Mouse (Mus musculus) G1E-ER4 (cell line): Measurements from ENCODE around the gene Ppfia3. TPM values are rescaled to one million over a fixed set of nuclear protein-coding genes. Genes with fewer than 3 reads are reported as not detected.

Experiments
- GATA1 ChIP-seq: IDR thresholded peaks from one replicate; pipeline ENCODE4 v1.8.0; 2012; ENCODE audit warnings: low read length, inconsistent platforms
- polyA plus RNA-seq: library from polyadenylated mRNA; stranded (reverse); fragments of >175 nt; gene quantifications from 2 replicates; pipeline ENCODE4 v1.2.3, GENCODE M21; 2012

Gene Ppfia3
- polyA plus RNA-seq, 1 experiment: 6.4 TPM

- TF ChIP-seq GATA1: no peak
Measured at GRCm38 (mm10) chr7:45367020-45367880, 431 bp upstream of the Ppfia3 start.

GRCm38 (mm10) chr7:45365742-45366651, 822 bp downstream of the Ppfia3 start:
- no peak for TF ChIP-seq GATA1

- TF ChIP-seq GATA1: no peak
Measured at GRCm38 (mm10) chr7:45363983-45364382, 2.8 kb downstream of the Ppfia3 start.

GRCm38 (mm10) chr7:45362801-45363200, 4.0 kb downstream of the Ppfia3 start:
- no peak for TF ChIP-seq GATA1

GRCm38 (mm10) chr7:45361243-45361804, 5.5 kb downstream of the Ppfia3 start:
- TF ChIP-seq GATA1: no peak

- no peak for TF ChIP-seq GATA1
Measured at GRCm38 (mm10) chr7:45360404-45361125, 6.3 kb downstream of the Ppfia3 start.

GRCm38 (mm10) chr7:45356087-45356486, 10.7 kb downstream of the Ppfia3 start:
- no peak for TF ChIP-seq GATA1

GRCm38 (mm10) chr7:45355318-45356020, 11.3 kb downstream of the Ppfia3 start:
- no peak for TF ChIP-seq GATA1

GRCm38 (mm10) chr7:45353041-45353440, 13.8 kb downstream of the Ppfia3 start:
- no peak for TF ChIP-seq GATA1

- no peak for TF ChIP-seq GATA1
Measured at GRCm38 (mm10) chr7:45346905-45347304, 19.9 kb downstream of the Ppfia3 start.

- TF ChIP-seq GATA1: no peak
Measured at GRCm38 (mm10) chr7:45343543-45343942, 23.3 kb downstream of the Ppfia3 start.

GRCm38 (mm10) chr7:45342081-45342480, 24.7 kb downstream of the Ppfia3 start:
- no peak for TF ChIP-seq GATA1

- TF ChIP-seq GATA1: no peak
Measured at GRCm38 (mm10) chr7:45341303-45341702, 25.5 kb downstream of the Ppfia3 start.

GRCm38 (mm10) chr7:45340669-45341068, 26.1 kb downstream of the Ppfia3 start:
- TF ChIP-seq GATA1: no peak

- no peak for TF ChIP-seq GATA1
Measured at GRCm38 (mm10) chr7:45340066-45340442, 26.8 kb downstream of the Ppfia3 start.
